Mouse (Mus musculus): ENCODE measurements around the gene Rbms2. TPM values are rescaled to one million over a fixed set of nuclear protein-coding genes. Genes with fewer than 3 reads are reported as not detected.
A peak's percentile ranks its signal among the peaks of the same experiment; 100 is the strongest.

Gene Rbms2
- polyA plus RNA-seq, 1 experiment from 2014 or later: 27.0 TPM

DNA sequence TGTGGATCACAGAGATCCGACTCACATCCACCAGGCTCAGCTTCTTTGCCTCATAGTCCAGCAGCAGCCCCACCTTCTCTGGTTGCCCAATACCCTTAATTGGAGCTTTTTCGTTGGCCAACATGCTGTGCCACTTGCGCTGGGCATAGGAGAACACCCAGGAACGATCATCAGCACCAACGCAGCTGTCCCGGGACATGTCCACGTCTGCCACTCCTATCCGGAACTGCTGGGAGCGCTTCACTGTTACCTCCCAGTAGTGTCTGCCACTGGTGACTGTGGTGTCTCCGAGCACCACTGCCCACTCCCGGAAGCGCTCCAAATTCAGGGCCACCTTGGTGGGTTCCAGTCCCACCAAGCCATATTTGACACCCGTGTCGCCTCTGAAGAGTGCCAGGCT lies 30.9 kb upstream of the Rbms2 start:
- ATAC-seq (replicated peaks; ENCODE audit: low FRiP score, low read depth): no peak
- WGBS: 17% methylated on average over 14 of the region's 14 CpGs
- Histone ChIP-seq H3K27me3 (ENCODE audit: insufficient read depth, low read length) (0 out of 2 replicates have a peak, but pooled peaks cover 2% of the 10 kb centered on the region), H3K36me3 (ENCODE audit: insufficient read depth, low read length) (peaks cover 13% of the 10 kb centered on the region; the same call in 1 of the 2 replicates), H3K9me3 (replicated peaks; ENCODE audit: low read length) (no peaks in the 10 kb centered on the region), H3K4me2 (ENCODE audit: low read length) (peak overlapping the region; percentile 93), H3K27ac (no peak overlapping the region), H3K4me1 (replicated peaks; ENCODE audit: insufficient read depth, low read length) (no peaks in the 10 kb centered on the region), H3K9ac (ENCODE audit: low read depth, low read length) (peak overlapping the region; percentile 69), H3K4me3 (replicated peaks; ENCODE audit: low read depth, low read length) (peak overlapping the region; percentile 63)
- DNase-seq (ENCODE audit: low spot score): no peak
- TF ChIP-seq CTCF (IDR thresholded peaks at IDR 0.05; ENCODE audit: low read depth): no peak

DNA sequence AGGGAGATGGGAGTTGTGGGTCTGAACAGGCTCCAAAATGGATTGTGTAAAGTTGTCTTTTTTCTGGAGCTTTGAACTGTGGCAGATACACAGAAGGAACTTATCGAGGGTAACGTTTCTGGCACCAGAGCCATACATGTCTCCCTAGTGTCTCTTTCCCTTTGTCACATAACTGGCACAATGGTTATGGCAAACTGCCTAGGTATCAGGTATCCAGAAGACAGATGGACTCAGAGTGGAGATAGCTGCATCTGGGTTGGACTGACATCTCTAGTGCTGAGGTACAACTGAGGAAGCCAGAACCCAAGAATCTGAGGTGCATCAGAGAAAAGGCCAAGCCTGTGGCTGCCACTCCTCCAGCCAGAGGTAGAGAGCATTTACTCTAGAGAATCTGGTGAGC lies 30.0 kb upstream of the Rbms2 start:
- DNase-seq (ENCODE audit: low spot score): no peak
- no peak overlapping the region for H3K4me2 ChIP-seq (ENCODE audit: low read length)
- H3K9ac ChIP-seq (ENCODE audit: low read depth, low read length): no peak overlapping the region
- no peaks in the 10 kb centered on the region for H3K9me3 ChIP-seq (replicated peaks; ENCODE audit: low read length)
- no peak for ATAC-seq (replicated peaks; ENCODE audit: low FRiP score, low read depth)
- H3K36me3 ChIP-seq (ENCODE audit: insufficient read depth, low read length): peaks cover 17% of the 10 kb centered on the region; the same call in 1 of the 2 replicates
- 0 out of 2 replicates have a peak, but pooled peaks cover 2% of the 10 kb centered on the region for H3K27me3 ChIP-seq (ENCODE audit: insufficient read depth, low read length)
- no peaks in the 10 kb centered on the region for H3K4me1 ChIP-seq (replicated peaks; ENCODE audit: insufficient read depth, low read length)
- no peak for TF ChIP-seq CTCF (IDR thresholded peaks at IDR 0.05; ENCODE audit: low read depth)
- H3K27ac ChIP-seq: no peak overlapping the region
- no peak overlapping the region for H3K4me3 ChIP-seq (replicated peaks; ENCODE audit: low read depth, low read length)
- WGBS: 78% methylated on average over 2 of the region's 2 CpGs

DNA sequence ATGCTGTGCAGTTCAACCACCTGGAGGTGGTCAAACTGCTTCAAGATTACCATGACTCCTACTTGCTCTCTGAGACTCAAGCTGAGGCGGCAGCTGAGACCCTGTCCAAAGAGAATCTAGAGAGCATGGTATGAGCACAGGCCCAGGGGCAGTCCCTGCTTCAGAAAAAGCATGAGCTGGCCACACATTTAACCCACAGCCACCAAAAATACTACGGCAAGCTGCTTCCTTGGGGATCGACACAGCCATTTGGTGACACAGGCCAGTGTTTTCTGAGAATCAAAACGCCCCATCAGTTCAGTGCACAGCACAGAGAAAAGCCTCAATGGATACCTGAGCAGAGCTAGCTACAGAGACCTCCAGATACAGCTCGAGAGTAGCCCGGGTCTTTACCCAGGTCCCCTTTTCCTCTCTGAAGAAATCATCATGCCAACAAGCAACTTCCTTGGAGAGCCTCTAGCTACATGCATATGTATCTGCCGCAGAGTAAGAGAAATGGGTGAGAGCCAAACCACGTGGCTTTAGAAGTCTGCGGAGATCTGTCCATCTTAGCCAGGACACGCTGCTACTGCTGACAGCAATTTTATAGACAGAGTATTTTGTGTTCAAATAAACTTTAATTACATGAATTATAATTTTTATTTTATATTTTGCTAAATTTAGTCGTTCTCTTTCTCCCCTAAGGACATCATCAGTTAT lies 29.4 kb upstream of the Rbms2 start:
- Histone ChIP-seq H3K36me3 (ENCODE audit: insufficient read depth, low read length) (peaks cover 17% of the 10 kb centered on the region; the same call in 1 of the 2 replicates), H3K9ac (ENCODE audit: low read depth, low read length) (no peak overlapping the region), H3K27me3 (ENCODE audit: insufficient read depth, low read length) (0 out of 2 replicates have a peak, but pooled peaks cover under 1% of the 10 kb centered on the region), H3K4me1 (replicated peaks; ENCODE audit: insufficient read depth, low read length) (no peaks in the 10 kb centered on the region), H3K27ac (no peak overlapping the region), H3K4me3 (replicated peaks; ENCODE audit: low read depth, low read length) (no peak overlapping the region), H3K4me2 (ENCODE audit: low read length) (no peak overlapping the region), H3K9me3 (replicated peaks; ENCODE audit: low read length) (no peaks in the 10 kb centered on the region)
- ATAC-seq (replicated peaks; ENCODE audit: low FRiP score, low read depth) (no peak), DNase-seq (ENCODE audit: low spot score) (no peak)
- TF ChIP-seq CTCF (IDR thresholded peaks at IDR 0.05; ENCODE audit: low read depth): no peak
- WGBS: 92% methylated on average over 11 of the region's 11 CpGs

DNA sequence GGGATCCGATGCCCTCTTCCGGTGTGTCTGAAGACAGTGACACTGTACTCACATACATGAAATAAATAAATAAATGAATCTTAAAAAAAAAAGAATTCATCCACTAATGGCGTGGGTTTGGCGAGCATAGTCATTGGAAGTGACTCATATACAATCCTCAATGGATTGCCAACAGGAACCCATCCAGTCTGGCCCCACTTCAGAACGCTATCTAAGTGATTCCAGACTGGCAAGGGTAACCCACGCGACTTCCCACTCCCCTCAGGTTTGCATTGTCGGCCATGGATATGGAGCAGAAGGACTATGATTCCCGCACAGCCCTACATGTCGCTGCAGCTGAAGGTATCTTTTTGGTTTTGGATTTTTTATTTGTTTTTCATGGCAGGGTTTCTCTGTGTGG lies 28.2 kb upstream of the Rbms2 start:
- Histone ChIP-seq H3K4me2 (ENCODE audit: low read length) (no peak overlapping the region), H3K9ac (ENCODE audit: low read depth, low read length) (no peak overlapping the region), H3K4me1 (replicated peaks; ENCODE audit: insufficient read depth, low read length) (no peaks in the 10 kb centered on the region), H3K27me3 (ENCODE audit: insufficient read depth, low read length) (no peaks in the 10 kb centered on the region), H3K27ac (no peak overlapping the region), H3K4me3 (replicated peaks; ENCODE audit: low read depth, low read length) (no peak overlapping the region), H3K36me3 (ENCODE audit: insufficient read depth, low read length) (peaks cover 17% of the 10 kb centered on the region; the same call in 1 of the 2 replicates), H3K9me3 (replicated peaks; ENCODE audit: low read length) (no peaks in the 10 kb centered on the region)
- TF ChIP-seq CTCF (IDR thresholded peaks at IDR 0.05; ENCODE audit: low read depth): no peak
- DNase-seq (ENCODE audit: low spot score) (no peak), ATAC-seq (replicated peaks; ENCODE audit: low FRiP score, low read depth) (no peak)
- WGBS: 94% methylated on average over 10 of the region's 10 CpGs

DNA sequence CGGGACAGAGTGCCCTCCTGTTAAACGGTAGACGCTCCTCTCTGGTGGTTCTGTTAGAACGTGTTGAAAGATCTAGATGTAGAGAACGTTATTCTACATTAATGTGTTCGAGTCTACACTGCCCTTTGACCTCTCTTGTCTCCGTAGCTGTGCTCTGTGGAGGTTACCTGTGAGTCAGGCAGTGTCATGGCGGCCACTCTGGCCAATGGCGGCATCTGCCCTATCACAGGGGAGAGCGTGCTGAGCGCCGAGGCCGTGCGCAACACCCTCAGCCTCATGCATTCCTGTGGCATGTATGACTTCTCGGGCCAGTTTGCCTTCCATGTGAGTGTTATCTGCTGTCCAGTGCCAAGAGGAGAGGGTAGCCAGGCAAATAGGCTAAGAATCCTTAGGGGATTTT lies 24.8 kb upstream of the Rbms2 start:
- ATAC-seq (replicated peaks; ENCODE audit: low FRiP score, low read depth): no peak
- peaks cover 17% of the 10 kb centered on the region; the same call in 1 of the 2 replicates for H3K36me3 ChIP-seq (ENCODE audit: insufficient read depth, low read length)

DNA sequence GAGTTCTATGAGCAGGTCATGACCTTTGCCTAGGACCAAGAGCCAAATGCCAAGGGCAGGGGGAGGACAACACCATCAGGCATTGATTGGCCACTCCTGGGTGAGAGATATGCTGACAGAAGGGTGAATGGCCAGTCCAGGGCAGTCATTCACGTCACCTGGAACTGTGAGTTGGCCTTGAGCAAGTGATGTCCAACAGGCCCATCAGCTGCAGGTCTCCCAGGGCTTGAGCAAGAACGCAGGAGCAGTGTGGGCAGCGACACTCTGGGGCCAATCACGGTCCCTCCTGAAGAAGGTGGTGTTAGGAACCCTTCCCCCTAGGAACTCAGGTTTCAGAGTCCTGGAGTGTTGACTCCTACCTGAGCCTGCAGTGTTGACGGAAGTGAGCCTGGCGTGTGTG lies 21.8 kb upstream of the Rbms2 start:
- no peak for TF ChIP-seq CTCF (IDR thresholded peaks at IDR 0.05; ENCODE audit: low read depth)
- Histone ChIP-seq H3K27ac (no peak overlapping the region), H3K9ac (ENCODE audit: low read depth, low read length) (no peak overlapping the region), H3K4me3 (replicated peaks; ENCODE audit: low read depth, low read length) (no peak overlapping the region), H3K36me3 (ENCODE audit: insufficient read depth, low read length) (peaks cover 12% of the 10 kb centered on the region; the same call in 1 of the 2 replicates), H3K9me3 (replicated peaks; ENCODE audit: low read length) (no peaks in the 10 kb centered on the region), H3K4me1 (replicated peaks; ENCODE audit: insufficient read depth, low read length) (no peaks in the 10 kb centered on the region), H3K27me3 (ENCODE audit: insufficient read depth, low read length) (no peaks in the 10 kb centered on the region), H3K4me2 (ENCODE audit: low read length) (no peak overlapping the region)
- no peak for DNase-seq (ENCODE audit: low spot score)
- ATAC-seq (replicated peaks; ENCODE audit: low FRiP score, low read depth): no peak
- 52% methylated on average over 6 of the region's 6 CpGs for WGBS

More for the DNA sequence above, 24.8 kb upstream of the Rbms2 start:
- 85% methylated on average over 15 of the region's 15 CpGs for WGBS
- no peaks in the 10 kb centered on the region for H3K4me1 ChIP-seq (replicated peaks; ENCODE audit: insufficient read depth, low read length)
- TF ChIP-seq CTCF (IDR thresholded peaks at IDR 0.05; ENCODE audit: low read depth): no peak
- H3K4me3 ChIP-seq (replicated peaks; ENCODE audit: low read depth, low read length): no peak overlapping the region
- no peaks in the 10 kb centered on the region for H3K9me3 ChIP-seq (replicated peaks; ENCODE audit: low read length)
- H3K4me2 ChIP-seq (ENCODE audit: low read length): no peak overlapping the region
- no peak overlapping the region for H3K27ac ChIP-seq
- H3K27me3 ChIP-seq (ENCODE audit: insufficient read depth, low read length): no peaks in the 10 kb centered on the region
- DNase-seq (ENCODE audit: low spot score): no peak
- H3K9ac ChIP-seq (ENCODE audit: low read depth, low read length): no peak overlapping the region

Measured in kidney, postnatal 0 days (tissue).